Mouse (Mus musculus) heart, postnatal 4 days (tissue): Measurements from ENCODE around the gene Klhl36. TPM values are rescaled to one million over a fixed set of nuclear protein-coding genes. Genes with fewer than 3 reads are reported as not detected.

Source experiments
- DNase-seq: peaks from one replicate; pipeline ENCODE4 v3.0.0; 2021
- total RNA-seq, 2 experiments: library from RNA; stranded (reverse); gene quantifications; 2 replicates each; pipeline ENCODE4 v1.2.3; 2021

Gene Klhl36
- 1 to 10 TPM; 4.7 to 4.8 TPM for total RNA-seq

GRCm38 (mm10) chr8:119861706-119862389, at the start of gene Klhl36:
Gene Klhl36 (plus strand): TSS chr8:119862266.
- DNase-seq: peak; percentile 99

- no peak for DNase-seq
These were observed 49.2 kb upstream of the Klhl36 start for GRCm38 (mm10) chr8:119812650-119813431.

GRCm38 (mm10) chr8:119816219-119816618, 45.8 kb upstream of the Klhl36 start:
- no peak for DNase-seq

DNA sequence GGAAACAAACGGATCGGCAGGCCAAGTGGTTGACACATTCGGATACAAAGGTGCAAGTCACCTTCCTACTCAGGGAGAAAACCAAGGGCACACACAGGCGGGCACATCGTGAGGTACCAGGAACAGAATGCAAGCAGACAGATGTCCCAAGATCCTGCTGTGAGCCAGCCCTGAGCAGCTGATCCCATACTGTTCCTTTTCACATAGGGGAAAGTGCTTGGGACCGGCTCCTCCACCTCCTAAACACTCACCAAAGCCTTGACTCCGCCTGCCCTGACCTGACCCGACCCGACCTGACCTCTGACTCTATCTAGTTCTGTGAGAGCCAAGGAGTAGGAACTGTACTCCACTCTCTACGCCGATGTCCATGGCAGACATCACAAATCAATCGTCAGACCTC, 44.6 kb upstream of the Klhl36 start:
- DNase-seq: no peak

- no peak for DNase-seq
These were observed 42.8 kb upstream of the Klhl36 start for GRCm38 (mm10) chr8:119819316-119819715.

DNA sequence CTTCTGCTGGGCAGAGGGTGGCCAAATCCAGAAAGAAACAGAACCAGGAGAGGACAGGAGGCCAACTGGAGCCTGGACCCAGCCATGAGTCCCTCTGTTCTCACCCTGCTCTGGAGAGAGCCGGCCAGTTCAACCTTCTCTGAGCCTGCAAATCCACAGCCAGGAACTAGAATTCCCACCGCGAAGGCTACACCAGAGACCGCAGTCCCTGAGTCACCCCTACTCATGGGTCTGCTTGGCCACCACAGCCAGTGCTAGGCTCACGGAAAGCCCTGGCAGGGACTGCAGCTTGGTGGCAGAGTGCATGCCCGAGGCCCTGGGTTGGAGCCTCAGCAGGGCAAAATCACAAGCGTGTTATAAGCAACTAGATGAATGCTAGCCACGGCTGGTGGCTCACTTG, 42.1 kb upstream of the Klhl36 start:
- no peak for DNase-seq

GRCm38 (mm10) chr8:119821691-119822090, 40.4 kb upstream of the Klhl36 start:
- no peak for DNase-seq

DNA sequence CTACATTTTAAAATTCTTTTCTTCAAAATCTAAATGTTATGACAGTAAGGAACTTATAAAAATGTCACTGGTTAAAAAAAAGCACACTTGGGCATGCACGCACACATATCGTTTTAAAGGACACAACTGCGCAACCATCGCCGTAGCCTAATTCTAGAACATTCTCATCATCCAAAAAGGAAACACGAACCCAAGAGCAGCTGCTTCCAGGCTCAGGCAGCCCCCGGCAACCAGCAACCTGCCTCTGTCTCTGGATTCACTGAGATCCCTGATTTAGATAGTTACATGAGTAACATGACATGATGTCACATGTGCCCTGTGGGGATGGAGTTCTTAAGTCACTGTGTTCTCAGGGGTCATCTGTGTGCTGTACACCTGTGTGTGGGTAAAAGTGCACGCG, 38.8 kb upstream of the Klhl36 start:
- DNase-seq: no peak

DNA sequence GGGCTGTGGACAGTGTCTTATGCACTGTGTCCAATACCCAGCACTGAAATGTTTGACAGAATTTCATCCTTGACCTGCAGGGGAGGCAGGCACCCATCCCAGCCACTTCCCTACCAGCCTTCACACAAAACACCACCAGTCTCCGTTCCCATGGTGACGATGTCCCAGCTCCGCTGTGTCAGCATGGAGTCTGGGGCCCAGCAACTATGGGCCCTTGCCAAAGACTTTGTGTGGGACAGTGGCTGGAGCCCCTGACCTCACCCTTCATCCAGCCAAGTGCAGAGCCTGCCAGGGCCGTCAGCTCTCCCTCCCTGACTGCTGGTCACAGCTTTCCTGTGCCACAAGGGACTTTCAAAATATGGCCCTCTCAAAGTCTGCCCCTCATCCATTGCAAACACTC, 38.0 kb upstream of the Klhl36 start:
- DNase-seq: peak; percentile 68

DNA sequence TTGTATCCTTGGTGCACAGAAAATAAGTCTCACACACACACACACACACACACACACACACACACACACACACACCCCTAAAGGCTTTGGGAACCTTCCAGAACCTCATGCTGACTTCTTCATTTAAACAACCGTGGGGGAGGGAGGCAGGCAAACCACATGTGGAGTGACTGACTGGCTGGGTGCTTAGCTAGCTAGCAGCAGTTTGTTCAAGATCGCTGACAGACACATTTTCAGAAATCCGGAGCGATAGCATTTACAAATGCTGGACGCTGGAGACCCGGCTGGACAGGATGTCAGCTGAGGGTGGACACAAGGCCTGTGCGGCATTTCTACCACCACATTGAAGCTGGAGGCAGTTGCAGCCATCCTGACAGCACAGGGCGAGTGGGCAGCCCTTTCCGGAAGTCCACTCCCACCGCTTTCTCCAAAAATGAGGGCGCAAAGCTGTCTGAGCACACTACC, 37.2 kb upstream of the Klhl36 start:
- DNase-seq: peak; percentile 51

DNA sequence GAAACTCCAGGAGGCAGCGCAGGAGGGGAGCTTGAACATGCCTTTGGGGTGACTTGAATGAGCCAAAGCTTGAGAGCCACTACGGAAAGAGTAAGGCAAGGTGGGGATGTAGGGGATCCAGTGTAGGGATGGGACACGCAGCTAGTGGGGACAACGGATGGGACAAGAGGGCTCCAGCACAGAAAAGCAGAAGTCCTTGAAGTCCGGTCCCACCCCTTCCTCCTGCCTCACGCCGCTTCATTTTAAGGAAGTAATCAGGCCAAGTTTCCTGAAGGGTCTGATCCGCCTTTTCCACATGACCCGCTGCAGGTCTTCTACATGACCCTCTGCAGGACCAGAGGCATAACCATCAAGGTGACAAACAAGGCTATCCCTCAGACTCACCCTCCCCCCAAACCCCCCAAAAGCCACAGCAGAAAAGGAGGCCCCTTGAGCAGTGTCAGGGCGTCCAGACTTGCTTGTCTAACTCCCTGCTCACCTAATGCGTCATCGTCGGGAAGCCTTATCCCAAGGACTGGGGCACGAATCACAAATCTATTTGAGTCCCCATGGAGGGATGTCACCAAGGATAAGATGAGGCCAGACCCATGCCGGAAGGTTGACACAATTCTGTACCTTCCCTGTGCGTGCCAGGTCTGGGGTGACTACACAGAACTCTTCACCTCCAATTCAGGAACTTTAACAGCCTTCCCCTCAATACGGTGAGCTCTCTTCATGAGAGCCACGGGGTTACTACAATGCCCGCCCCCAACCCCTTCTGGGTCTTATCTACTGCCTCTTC, 35.9 kb upstream of the Klhl36 start:
- DNase-seq: no peak

DNA sequence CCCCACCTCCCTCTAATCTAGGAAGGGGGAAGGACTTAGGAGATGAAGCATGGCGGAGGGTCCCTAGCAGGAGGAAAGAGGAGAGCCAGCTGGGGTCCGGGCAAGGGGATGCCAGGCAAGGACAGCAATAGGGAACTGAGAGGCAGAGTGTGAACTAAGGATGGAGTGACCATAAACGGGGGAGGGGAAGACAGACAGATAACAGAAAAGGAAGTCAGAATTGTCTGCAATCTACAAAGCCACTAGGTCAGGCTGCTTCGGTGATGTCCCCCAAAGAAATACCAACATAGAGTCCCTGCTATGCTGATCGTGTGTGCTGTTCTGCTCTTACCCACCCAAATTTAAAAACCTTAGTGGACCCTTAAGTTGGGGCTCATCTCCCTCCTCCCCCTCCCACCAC, 35.1 kb upstream of the Klhl36 start:
- DNase-seq: no peak

- no peak for DNase-seq
These were observed 34.3 kb upstream of the Klhl36 start for GRCm38 (mm10) chr8:119827721-119828153.

DNA sequence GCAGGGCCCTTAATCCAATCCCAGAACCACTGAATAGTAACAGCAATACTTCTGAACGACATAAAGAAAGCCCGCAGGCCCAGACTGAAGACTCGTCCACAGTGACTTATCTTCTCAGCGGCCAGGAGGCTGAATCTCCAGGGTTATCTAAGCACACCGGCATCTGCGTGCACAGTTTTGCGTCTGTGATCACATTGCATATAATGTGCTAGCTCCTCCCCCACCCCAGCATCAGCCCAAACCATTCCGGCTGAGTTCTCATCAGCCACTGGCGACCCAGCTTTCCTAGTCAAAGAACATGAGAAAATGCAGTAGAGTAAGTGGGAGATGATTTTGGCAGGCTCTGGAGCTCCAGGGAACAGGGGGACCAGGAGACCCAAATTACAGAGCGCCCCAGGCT, 33.1 kb upstream of the Klhl36 start:
- DNase-seq: no peak

- DNase-seq: no peak
These were observed 32.6 kb upstream of the Klhl36 start for GRCm38 (mm10) chr8:119829420-119829819.

GRCm38 (mm10) chr8:119829870-119830580, 32.0 kb upstream of the Klhl36 start:
- DNase-seq: no peak

DNA sequence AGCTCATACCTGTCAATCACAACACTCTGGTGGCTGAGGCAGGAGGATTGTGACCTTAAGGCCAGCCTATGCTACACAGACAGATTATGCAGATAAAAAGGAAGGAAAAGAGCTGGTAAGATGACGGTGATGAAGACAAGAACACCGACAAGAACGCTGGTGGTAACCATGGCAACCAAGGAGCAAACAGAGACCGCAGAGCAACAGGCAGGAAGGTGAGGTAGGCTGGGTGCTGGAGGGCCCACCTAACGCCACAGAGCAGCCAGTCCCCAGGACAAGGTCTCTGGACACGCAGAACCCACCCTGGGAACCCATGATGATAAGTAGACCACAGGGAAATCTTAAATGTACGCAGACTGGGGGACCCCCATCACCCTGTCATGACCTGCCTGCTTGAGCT, 31.5 kb upstream of the Klhl36 start:
- no peak for DNase-seq

- DNase-seq: peak; percentile 88
These were observed 30.6 kb upstream of the Klhl36 start for GRCm38 (mm10) chr8:119831336-119831995.

DNA sequence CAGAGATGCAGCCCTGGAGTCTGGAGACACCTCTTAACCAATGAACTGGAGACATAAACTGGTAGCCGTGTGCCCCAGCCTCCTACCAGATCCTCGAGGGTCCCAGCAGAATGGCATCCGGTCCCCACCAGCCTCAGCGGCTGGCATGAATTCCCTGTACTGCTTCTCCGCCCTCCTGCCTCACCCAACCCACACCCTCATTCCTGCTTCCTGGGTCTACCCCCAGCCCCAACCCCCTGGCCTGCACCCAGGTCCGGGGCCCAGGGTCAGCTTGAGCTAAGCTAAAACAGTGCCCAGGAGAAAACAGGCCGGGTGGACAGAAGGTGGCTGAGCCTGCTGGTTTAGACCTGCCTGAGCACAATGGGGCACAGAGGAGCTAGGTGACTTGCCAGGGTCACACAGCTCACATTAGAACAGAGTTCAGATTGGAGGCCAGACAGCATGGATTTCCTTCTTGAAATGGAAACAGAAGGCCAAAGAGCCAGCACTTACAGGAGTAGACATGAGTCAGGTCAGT, 29.9 kb upstream of the Klhl36 start:
- DNase-seq: no peak

GRCm38 (mm10) chr8:119832931-119833330, 29.1 kb upstream of the Klhl36 start:
- DNase-seq: no peak

GRCm38 (mm10) chr8:119834676-119835075, 27.4 kb upstream of the Klhl36 start:
- DNase-seq: no peak

DNA sequence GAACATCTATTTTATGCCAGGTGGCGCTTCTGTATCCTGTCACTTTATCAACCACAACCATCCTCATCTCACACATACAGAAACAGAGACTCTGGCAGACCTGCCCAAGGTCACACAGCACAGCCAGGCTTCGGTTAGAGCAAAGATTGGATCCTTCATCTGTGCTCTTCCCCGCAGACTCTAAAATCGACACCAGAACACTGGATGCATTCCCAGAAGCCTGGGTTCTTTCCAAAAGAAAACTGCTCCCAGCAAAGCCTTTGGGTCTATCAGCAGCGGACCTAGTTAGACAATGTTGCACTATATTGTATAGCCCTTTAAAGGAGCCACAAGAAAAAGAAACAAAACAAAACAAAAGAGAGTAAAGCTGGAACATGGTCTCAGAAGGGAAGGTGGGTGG, 26.8 kb upstream of the Klhl36 start:
- peak; percentile 34 for DNase-seq
